Mouse (Mus musculus): ENCODE data around the gene Slc9a8.

DNA sequence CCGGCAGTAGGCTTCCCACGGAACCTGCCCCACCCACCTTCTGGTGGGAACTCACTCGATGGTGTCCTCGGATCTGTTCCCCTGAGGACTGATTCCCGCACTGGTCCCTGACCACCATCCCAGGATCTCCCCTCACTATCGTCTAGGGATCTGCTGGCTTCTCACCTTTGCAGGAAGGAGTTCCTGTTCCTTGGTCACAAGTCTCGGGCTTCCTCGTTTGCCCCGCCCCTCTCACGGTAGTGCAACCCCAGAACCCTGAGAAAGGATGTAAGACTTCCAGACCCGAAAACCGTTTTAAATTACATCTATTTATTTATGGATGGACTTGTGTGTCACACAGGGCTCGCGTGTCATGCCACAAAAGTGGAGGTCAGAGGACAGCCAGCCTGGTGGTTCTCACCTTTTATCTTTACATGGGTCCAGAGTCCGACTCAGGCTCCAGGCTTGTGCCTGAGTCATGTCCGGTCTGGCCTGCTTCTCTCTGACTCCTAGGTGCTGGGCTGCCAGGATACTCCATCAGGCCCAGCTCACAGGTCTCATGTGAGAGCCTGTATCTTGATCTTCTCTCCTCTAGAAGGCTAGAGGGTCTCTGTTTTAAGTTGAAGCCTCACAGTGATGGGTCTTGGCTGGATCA, 14.1 kb upstream of the Slc9a8 start:
- TF ChIP-seq POLR2A (IDR thresholded peaks at IDR 0.05; ENCODE audit: borderline replicate concordance, low read depth, low read length) (no peak), CTCF (IDR thresholded peaks at IDR 0.05; ENCODE audit: low read depth, low read length) (no peak)
